Mouse (Mus musculus) heart, adult 18-20 months (tissue): ENCODE data around the gene Cgn. TPM values are rescaled to one million over a fixed set of nuclear protein-coding genes. Genes with fewer than 3 reads are reported as not detected.
A peak's percentile ranks its signal among the peaks of the same experiment; 100 is the strongest.

Experiments
- DNase-seq, 2 experiments: peaks; one replicate each; pipeline ENCODE4 v3.0.0; 2021 to 2022; ENCODE audit warnings: mixed read lengths in 1 of 2
- long read RNA-seq, 2 experiments: library from polyadenylated mRNA; stranded (forward); transcript quantifications; one replicate each; pipeline ENCODE4 v2.0.0; 2021
- total RNA-seq, 2 experiments: library from RNA; stranded (reverse); gene quantifications; 2 replicates each; pipeline ENCODE4 v1.2.3; 2021

Gene Cgn
- under 1 TPM; 0.37 to 0.85 TPM for total RNA-seq
- long read RNA-seq, experiment 1, partial matches to known transcripts: 1 of 1 reads
- long read RNA-seq, experiment 1, other reads (novel, unspliced or antisense): 0 of 1 reads
- long read RNA-seq, experiment 2: 0 reads

GRCm38 (mm10) chr3:94786367-94786835 is at the start of gene Cgn:
Cgn (minus strand) TSS chr3:94786492.
- peak; percentile 92 to 93 for DNase-seq

- DNase-seq: no peak
Measured at GRCm38 (mm10) chr3:94835396-94835795, 49.1 kb upstream of the Cgn start.

DNA sequence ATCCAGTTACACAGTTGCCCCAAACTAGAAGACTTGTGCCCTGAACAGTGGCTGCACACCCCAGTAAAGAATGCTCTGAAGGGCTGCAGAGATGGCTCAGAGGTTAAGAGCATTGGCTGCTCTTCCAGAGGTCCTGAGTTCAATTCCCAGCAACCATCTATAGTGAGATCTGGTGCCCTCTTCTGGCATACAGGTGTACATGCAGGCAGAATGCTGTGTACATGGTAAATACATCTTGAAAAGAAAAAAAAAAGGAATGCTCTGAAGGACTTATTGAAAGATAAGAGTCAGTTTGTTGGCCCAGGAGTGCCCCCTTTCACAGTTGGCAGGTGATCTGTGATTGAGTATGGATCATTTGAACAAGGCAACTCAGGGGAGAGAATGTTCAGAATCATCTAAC is 47.1 kb upstream of the Cgn start:
- no peak for DNase-seq

GRCm38 (mm10) chr3:94832701-94833100 is 46.4 kb upstream of the Cgn start:
- DNase-seq: no peak

- DNase-seq: no peak
Measured at GRCm38 (mm10) chr3:94832100-94832499, 45.8 kb upstream of the Cgn start.

GRCm38 (mm10) chr3:94824110-94824509 is 37.8 kb upstream of the Cgn start:
- DNase-seq: no peak

GRCm38 (mm10) chr3:94822082-94822481 is 35.8 kb upstream of the Cgn start:
- DNase-seq: no peak

DNA sequence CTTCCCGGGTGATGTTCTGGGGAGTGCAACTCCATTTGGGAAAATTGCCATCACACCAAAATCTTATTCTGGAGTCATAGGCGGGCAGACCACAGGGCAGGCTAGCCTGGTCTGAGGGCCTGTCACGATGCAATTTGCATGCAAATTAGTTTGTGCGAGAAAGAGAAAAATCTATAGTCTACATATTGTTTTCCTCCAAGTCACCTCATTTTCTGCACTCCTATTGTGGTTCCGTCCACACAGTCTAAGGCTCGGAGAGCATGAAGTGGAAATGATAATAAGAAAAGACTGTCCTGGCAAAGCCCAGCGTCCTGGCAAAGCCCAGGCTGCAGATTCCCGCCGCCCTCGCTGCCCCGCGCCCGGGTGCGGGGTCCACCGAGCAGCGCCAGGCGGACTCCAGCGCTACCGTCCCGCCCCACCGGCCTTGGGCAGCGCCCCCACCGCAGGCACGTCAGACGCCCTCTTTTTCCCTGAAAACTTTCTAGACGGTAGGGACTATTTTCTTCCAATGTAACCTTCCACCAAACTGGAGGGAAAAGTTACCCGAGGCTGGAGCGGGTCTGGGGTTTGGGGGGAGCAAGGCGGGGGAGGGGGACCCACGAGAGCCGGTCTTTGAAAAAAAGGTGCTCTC is 34.8 kb upstream of the Cgn start:
- peak; percentile 51 to 79 for DNase-seq

DNA sequence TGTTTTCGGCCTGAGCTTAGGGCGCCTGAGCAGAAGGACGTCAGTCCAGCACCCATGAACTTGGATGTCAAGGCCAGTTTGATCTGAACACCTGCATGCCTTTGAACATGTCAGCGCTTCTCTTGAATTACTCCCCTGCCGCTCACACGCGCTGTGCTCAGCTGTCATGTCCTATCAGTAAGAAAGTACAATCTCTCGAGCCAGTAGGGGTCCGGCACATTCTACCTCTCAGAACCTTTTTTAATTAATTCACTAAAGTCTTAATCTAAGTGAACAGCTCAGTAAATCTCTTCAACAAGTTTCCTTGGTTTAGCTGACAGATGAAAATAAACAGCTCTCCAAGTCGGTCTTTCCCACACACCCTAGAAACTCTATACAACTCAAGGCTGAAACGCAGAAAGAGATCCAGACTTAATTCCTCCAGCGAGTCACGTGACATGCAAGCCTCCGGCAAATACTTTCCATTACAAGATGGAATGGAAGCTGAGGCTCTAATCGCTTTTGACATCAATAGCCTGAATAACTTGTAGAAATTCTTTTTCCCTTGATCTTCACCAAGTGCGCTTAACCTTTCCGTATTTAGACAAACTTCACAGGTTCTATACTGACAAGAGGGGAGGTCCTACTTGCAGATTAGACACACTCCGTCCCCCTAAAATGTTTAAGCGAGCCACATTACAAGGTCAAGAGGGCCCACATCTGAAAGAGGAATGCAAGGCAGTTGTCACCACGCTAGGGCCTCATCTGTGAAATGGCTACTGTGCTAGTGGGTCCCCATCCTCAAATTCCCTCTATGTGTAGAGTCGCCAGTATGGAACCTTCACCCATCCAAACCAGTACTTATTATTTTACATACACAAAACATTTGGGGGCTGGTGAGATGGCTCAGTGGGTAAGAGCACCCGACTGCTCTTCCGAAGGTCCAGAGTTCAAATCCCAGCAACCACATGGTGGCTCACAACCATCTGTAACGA is 33.4 kb upstream of the Cgn start:
- no peak for DNase-seq

DNA sequence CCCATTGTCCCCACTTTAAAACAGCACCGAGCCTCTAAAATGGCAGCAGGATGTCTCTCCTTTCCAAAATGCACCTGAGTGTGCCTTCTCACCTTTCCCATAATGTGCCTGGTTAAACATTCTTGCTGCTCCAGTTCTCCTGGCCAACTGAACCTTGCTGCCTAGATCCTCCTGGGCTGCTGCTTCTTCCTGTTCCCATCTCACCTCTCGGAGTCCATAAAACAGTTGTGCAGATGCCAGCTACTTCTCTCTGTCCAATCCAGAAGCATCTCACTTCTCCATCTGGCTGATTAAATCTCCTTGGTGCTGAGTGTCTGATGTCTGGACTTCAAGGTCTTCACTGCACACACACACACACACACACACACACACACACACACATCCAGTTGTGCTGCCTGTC is 31.4 kb upstream of the Cgn start:
- no peak for DNase-seq

DNA sequence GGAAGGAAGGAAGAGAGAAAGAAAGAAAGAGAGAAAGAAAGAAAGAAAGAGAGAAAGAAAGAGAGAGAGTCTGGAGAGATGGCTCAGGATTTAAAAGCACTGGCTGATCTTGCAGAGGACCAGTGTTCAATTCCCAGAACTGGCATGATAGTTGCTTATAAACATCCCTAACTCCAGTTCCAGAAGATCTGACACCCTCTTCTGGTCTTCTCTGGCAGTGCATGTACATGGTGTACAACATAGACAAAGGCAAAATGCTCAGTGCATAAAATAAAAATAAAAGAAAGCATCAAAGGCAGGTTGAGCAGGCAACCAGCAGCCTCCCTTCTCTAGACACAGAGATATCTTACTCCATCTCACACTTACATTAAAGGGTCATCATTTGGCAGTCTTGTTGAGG is 29.3 kb upstream of the Cgn start:
- DNase-seq: no peak

DNA sequence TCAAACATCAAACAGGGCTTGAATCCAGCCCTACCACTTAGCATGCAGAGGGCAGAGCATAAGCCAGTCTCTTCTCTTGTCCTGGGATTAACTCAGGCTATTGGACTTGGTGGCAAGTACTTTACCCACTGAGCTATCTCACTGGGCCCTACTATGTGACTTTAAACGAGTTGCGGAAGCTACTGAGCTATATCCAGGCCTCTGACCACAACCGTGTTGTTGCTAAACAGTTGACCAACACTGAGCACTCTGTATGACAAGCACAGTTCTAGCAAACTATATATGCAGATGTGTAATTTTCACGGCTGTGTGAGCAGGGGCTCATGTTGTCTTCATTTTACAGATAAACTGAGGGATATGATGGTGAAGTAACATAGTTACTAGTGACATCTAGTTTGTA is 28.4 kb upstream of the Cgn start:
- DNase-seq: no peak

DNA sequence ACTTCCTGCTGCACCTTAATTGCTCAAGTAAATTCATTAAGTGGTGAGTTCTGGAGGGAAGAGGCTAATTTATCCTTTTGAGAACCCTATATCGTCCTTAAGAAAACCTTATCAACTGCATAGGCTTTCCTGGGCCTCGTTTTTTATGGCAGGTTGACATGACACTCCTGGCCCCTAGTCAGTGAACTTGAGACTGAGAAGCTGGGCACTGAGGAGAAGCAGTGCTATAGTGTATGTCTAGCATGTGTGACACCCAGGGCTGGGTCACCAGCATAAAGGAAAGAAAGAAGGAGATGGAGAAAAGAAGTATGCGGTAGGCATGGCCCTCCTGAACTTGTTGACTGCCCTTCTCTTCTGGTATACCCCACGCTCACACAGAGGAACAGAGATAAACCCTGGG is 27.8 kb upstream of the Cgn start:
- no peak for DNase-seq

DNA sequence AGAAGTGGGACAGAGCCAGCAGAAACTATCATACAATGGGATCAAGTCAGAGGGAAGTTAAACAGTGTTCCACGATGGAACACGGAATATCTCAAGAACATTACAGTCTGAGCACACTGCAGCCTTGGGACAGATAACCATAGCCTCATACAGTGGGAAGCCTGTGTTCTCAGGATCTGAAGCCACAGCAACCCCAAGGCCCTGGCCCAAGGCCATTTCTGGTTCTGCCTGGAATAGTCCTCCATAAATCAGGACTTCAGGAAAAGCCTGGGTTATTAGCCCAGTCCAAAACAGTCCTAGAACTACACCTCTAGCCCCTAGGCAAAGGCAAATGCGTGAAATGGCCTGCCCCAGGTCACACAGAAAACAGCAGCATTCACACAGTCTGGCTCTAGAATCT is 27.4 kb upstream of the Cgn start:
- DNase-seq: no peak

DNA sequence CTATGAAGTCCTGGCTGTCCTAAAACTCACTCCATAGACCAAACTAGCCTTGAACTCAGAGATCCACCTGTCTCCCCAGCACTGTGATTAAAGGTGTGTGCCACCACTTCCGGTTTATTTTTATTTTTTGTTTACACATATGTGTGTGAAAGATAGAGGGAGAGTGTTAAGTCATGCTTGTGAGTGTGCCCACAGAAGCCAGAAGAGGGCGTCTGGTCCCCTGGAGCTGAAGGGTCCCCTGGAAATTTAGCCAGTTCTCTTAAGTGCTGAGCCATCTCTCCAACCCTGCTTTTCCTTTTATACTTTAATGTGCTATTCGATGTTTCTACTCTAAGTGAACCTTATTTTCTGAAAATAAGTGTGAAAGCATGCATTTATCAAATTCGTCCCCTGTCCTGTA is 25.3 kb upstream of the Cgn start:
- DNase-seq: peak; percentile 14 to 22

- no peak for DNase-seq
Measured at GRCm38 (mm10) chr3:94808296-94808695, 22.0 kb upstream of the Cgn start.

- DNase-seq: no peak
Measured at GRCm38 (mm10) chr3:94804976-94805375, 18.7 kb upstream of the Cgn start.

- peak; percentile 40 to 51 for DNase-seq
Measured at GRCm38 (mm10) chr3:94804146-94804545, 17.9 kb upstream of the Cgn start.

GRCm38 (mm10) chr3:94796181-94796580 is 9.9 kb upstream of the Cgn start:
- DNase-seq: no peak

DNA sequence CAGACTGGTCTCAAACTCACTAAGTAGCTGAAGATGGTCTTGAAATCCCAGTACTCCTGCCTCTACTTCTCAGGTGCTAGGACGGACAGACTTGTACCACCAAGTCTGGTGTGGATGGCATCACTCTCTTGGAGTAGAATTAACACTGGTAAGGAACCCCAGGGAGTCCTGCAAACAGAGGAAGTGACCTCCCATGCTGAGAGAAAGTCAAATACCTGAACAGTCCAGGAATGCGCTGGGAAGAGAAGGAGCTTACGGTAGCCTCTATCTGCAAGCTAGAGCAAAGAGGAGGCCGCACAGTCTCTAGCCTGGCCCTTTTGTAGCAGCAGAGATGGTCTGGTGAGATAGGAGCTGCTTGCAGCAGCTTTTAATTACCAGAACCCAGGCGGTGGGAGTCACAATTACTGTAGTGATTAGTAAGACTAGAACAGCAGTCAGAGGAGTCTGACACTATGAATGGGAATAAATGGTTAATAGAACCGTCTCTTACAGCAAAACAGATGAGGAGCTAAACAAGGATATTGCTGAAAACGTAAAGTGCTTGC is 9.4 kb upstream of the Cgn start:
- DNase-seq: no peak

GRCm38 (mm10) chr3:94794359-94794758 is 8.1 kb upstream of the Cgn start:
- DNase-seq: no peak

DNA sequence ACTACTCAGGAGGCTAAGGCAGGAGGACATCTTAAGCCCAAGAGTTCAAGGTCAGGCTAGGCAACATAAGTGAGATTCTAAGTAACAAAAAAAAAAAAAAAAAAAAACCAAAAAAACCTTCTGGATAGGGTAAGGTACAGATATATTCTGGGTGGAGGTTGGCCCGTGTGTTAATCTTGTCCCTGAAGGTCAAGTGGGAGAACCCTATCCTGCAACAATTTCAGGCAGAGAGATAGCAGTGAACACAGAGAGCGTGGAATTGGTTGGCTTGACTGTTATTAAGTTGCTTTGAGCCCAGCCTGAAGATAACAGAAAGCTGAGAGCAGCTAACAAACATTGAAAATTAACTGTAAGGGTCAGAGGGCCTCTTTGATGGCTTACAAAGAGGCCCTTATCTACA is 7.4 kb upstream of the Cgn start:
- no peak for DNase-seq

DNA sequence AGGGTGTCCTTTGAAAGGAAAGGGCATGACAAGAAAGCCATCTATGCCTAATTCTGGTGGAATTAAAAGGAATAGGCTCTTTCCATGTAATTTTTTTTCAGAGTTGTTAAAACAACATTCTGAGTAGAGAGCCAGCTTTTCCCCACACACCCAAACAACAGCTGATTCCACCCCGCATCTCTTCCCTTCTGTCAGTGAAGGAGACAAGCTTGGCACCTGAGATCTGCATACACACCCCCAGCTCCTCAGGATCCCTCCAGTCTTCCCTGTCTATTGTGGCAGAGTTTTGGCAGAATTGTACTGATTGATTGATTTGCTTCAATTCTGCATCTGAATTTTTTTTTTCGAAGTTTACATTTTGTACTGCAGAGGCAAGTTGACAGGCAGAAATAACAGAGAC is 6.0 kb upstream of the Cgn start:
- DNase-seq: no peak
